Mouse (Mus musculus) kidney, postnatal 10 days (tissue): ENCODE results near the gene Mbnl1.
"Not testable (repeated sequence)": the region's sequence is repeated elsewhere in the genome, so short reads cannot be mapped to it uniquely, and the experiment has no call there.

Source experiments
- DNase-seq: peaks from one replicate; pipeline ENCODE4 v3.0.0; 2021; ENCODE audit warnings: mixed read lengths

The Mbnl1 gene

DNA sequence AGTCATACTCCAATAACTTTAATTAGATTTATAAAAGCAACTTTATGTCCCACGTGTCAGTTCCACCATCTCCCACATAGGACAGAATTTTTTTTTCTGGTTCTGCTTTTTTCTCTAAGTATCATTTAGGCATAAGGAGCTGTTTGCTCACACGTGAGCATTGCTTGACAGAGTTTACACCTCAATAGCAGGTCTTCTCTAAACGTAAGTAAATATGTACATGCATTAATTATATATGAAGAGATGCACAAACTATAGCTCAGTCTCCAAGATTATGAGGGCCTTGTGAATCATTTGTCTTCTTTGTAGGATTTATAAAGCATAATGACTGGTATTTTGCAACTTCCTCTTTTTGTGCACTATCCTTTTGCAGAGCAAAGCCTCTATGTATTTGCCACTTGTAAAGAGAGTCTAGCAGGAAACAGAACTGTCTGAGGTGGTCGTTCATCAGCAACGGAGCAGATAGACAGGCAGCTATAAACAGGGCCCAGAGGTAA, at the start of gene Mbnl1:
Gene Mbnl1, plus strand, starts transcription at position 150 of the 497 bp plus-strand sequence.
- no peak for DNase-seq

DNA sequence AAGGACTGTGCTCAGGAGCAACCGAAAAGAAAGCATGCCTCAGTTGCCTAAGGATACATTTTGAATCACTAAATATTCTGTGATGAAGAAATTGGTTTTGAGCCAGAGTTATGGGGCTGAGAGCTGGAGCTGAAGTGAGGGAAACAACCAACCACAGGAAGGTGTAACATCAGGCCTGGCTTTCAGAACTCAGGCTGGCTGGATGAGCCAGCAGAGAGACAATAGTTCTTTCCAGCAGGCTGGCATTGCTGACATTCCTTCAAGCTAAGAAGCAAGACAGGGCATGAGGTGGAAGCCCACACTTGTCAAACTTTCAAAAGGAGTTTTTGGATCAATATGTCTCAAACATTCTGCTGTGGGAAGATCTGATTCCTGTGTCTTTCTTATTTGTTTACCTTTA, 48.5 kb upstream of the Mbnl1 start:
- no peak for DNase-seq

DNA sequence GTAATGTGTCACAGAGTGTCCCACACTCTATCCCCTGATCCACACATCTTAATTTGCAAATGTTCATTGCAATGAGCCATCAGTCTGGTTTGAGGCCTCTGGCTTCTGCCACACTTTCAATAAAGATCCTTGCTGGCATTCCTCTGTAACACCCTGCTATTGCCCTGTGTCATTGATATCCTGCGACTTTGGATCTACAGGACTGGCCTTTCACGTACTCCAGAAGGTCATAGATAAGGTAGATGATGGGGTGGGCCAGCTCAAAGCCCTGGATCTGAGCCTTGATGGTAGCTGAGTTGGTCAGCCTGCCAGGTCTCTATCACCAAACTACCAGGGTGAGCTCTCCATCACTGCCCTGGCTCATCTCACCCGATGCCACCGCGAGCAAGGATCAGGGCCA, 43.6 kb upstream of the Mbnl1 start:
- DNase-seq: no peak

GRCm38 (mm10) chr3:60437254-60437653, 35.4 kb upstream of the Mbnl1 start:
- DNase-seq: no peak

DNA sequence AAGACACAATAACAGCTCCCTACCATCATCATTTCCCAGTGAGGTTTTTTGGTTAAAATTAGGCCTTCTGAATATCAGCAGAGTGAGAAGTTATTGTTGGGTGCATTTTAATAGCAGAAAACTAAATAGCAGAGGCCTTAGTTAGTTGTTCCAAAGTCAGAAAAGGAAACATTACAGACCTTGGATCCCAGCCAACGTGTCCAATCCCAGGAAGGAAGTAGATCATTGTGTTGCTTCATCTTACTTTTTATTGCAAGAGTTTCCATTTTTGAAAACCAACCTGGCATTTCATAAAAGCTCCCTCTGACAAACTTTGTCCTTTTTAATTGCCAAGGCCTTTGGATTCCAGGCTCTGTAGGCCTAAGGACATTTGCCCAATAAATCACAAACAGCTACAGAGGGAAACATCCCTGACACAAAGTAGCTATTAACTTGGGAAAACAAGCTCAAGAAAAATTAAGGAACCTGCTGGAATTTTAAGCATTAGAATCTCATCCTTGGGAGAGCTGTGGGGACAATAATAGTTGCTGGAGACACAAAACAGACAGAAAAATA, 34.9 kb upstream of the Mbnl1 start:
- DNase-seq: peak; percentile 81

DNA sequence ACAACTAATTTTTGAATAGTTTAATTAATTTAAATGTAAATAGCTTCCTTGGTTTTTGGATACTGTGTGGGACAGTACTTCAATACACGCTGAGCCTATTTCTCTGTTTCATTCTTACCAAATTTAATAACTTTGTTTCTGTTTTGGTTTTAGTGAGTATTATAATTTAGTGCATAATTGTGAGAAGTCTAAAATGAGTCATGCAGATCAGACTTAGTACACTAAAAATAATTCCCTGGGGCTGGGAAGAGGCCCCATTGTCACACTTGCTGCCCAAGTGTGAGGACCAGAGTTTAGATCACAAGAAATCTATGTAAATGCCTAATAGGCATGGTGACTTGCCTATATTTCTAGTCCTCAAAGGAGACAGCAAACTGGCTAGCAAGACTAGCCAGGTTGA, 33.9 kb upstream of the Mbnl1 start:
- no peak for DNase-seq

DNA sequence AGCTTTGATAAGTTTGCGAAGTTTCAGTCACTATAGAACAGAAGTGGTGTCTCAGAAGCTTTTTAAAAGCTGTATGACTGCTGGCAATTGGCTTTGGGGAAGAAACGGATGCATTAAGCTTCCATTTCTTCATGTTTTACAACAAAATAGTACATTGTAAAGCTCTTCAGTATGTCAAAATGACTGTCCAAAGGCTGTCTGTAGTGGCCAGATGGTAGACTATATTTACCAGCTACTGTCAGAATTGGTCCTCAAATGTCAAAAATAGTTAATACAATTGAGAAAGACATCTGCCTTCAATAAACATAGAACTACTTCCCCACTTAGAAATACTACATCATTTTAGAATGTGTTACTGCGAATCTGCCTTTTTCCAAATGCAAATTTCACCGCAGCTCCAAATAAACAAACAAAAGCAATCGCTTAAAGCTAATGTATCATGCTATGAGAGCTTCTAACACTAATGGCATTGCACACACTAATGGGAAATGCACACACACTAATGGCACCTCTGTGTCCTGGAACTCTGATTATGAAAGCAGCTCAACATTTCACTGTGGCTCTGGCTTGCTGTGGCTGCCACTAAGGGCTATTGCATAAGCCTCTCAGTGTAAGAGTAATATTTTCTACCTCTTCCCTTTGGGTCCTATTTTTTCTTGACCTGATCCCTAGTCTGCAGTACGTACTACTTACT, 10.7 kb upstream of the Mbnl1 start:
- no peak for DNase-seq

DNA sequence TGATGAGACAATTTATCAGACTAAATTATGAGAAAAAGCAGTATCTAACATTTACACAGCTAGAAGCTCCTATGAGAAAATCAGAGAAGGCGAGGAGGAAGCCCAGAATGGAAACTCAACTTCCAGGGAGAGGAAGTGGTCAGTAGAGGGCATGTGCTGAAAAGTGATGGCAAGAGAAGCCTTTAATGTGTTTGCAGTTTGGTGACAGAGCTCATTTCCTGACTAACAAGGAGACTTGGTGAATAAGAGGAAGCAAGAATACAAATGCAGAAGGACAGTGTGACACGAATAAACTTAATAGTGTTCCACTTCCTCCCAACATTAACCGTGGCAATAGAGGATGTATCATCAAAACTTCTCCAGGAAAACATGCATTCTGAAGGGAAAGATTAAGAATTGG, 4.0 kb upstream of the Mbnl1 start:
- DNase-seq: not testable (repeated sequence)

GRCm38 (mm10) chr3:60469170-60469805, 3.3 kb upstream of the Mbnl1 start:
- peak; percentile 11 for DNase-seq

DNA sequence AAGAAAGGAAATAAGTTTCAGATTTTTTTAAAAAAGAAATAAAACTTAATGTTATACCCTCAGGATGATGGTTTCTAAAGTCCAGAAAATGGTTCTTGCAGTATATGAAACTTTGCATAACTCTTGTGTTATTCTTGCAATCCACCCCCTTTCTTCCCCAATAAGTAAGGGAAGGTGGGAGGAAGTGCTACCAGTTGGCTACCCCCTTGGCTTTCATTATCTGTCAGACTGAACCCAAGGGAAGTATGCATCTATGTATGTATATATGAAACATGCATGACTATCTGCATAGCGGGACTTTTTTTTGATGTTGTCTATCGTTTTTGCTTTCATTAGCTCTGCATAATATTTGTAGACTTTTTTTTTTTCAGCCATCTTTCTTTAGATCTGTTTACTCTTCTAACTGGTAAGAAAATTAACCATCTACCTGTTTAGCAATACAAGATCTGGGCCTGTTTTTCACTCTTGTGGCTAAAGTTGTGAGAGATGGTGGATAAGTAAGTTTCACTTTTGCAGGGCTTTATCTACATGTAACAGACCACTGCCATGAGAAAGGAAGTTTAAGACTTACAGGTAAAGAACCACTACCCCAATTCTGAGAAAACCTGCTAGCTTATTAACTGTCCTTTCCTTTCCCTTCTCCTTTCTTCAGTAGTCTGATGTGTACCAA, 484 bp upstream of the Mbnl1 start:
- DNase-seq: no peak

- DNase-seq: no peak
Observed at GRCm38 (mm10) chr3:60473861-60474653, 1.4 kb downstream of the Mbnl1 start.

GRCm38 (mm10) chr3:60474654-60474972, 2.0 kb downstream of the Mbnl1 start:
- DNase-seq: no peak

- no peak for DNase-seq
Observed at GRCm38 (mm10) chr3:60475055-60475454, 2.4 kb downstream of the Mbnl1 start.

- DNase-seq: no peak
Observed at GRCm38 (mm10) chr3:60476751-60477255, 4.2 kb downstream of the Mbnl1 start.

- no peak for DNase-seq
Observed at GRCm38 (mm10) chr3:60478433-60478832, 5.8 kb downstream of the Mbnl1 start.

GRCm38 (mm10) chr3:60480716-60481115, 8.1 kb downstream of the Mbnl1 start:
- DNase-seq: no peak

DNA sequence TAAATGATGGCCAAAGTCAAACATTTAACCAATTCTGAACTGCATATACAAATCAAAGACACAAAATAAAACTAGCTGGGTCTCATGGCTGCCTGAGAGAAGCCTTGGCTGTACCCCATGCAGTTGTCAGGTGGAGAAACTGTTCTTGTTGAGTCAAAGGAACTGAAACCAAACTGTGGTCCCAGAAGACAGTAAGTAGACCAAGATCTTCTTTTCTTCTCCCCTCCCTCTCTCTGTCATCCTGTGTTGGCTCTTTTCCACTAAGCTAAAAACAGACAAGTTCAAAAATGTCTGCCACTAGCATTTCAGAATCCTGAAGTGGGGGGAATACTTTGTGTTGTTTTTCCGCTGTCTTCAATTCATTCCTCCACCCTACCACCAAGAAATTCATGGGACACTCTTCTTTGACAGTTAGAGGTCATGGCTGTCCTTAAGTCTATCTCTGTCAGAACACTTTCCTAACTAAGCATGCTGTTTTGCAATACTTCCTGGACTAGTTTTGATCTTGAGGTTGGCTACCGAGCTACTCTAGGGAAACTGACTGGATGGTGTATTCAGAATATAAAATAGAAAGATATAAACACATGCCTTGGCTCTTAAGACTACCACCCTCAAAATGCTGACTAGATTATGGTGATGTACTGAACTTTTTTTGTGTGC, 9.2 kb downstream of the Mbnl1 start:
- no peak for DNase-seq

DNA sequence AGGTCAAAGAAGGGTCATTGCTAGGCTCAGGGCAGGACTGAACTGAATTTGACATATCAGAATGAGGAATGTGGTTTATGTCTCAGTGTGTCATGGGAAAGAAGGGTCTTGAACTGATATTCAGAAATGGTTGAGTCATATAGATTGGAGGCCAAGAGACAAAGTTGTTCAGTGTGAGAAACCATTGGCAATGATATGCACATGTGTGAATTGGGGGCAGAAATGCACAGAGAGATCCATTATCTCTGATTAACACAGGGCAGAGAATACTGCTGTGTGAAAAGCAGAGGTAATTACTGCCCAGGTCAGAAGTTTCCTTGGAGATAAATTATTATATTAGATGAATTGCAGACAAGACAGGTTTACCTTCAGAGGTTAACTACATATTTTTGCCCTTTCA, 10.7 kb downstream of the Mbnl1 start:
- no peak for DNase-seq

DNA sequence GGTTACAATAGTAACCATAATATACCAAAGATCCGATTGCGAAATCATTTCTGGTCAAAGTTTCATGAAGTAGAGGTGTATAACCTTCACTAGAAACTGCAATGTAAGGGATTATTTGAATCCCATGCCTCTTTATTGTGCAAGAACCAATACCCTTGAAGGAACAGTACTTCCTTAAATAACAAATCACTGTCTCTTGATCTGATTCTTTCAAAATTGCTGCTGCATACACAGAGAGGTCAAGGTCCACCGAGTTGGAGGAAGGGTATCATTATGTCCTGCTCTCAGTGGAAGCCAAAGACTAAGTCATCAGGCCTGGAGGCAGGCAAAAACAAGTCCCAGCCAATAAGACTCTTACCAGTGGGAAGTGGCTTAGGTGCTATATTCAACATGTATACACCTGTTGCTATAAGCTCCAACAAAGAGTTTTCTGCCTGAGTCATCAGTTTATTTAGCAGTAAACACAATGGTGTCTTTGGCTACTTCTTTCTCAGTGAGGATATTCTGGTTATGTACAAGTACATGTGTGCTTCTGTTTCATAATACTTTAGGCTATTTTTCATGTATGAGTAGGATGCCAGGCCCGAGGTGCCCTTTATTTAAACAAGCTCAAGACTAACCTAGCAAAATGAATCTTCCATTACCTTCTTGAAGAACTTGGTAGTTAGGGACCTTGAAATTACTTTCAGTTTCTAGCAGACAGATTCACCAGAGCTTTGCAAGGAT, 13.5 kb downstream of the Mbnl1 start:
- DNase-seq: no peak

DNA sequence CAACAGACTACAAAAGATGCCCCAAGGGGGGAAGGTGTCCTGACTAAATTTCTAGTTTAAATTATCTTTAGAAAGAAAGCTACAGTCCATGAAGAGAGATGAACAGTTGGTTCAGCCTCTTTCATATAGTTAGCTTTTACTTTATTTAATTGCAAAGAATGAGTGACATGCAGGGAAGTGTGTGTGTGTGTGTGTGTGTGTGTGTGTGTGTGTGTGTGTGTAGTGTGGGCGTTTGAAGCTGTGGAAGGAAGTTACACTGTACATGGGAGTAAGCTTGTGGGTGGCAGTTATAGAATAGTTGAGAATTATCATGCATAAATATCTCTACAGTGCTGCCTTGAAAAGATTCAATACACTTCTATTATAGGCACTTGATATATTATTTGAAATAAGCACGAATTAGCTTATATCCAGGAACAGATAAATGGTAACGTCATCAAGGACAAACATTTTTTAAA, 14.1 kb downstream of the Mbnl1 start:
- no peak for DNase-seq

GRCm38 (mm10) chr3:60489509-60489908, 16.9 kb downstream of the Mbnl1 start:
- DNase-seq: no peak
